Mouse (Mus musculus) thymus, adult 2 months (tissue): ENCODE data around the gene Atad1. TPM values are rescaled to one million over a fixed set of nuclear protein-coding genes. Genes with fewer than 3 reads are reported as not detected.
A peak's percentile ranks its signal among the peaks of the same experiment; 100 is the strongest.

Experiments
- DNase-seq: peaks from one replicate; pipeline ENCODE4 v3.0.0; 2021
- H3K27ac ChIP-seq: fragments of 200-500 bp; 2 replicates; pipeline ENCODE4 v1.5.1; 2012; ENCODE audit warnings: low read length, control low read depth; ENCODE audit not compliant: control insufficient read depth, insufficient read depth
- H3K27me3 ChIP-seq: fragments of 200-500 bp; 2 replicates; pipeline ENCODE4 v1.6.1; 2012; ENCODE audit warnings: mild to moderate bottlenecking, low read length, moderate library complexity, mixed read lengths; ENCODE audit not compliant: control insufficient read depth, insufficient read depth
- H3K36me3 ChIP-seq: fragments of 200-500 bp; 2 replicates; pipeline ENCODE4 v1.6.1; 2012; ENCODE audit warnings: mild to moderate bottlenecking, low read length, moderate library complexity; ENCODE audit not compliant: control insufficient read depth, insufficient read depth
- H3K4me1 ChIP-seq: fragments of 200-500 bp; replicated peaks from 2 replicates; pipeline ENCODE4 v1.6.1; 2012; ENCODE audit warnings: low read length; ENCODE audit not compliant: control insufficient read depth, insufficient read depth
- H3K4me3 ChIP-seq: fragments of 200-500 bp; 2 replicates; pipeline ENCODE4 v1.5.1; 2012; ENCODE audit warnings: mild to moderate bottlenecking, low read length, control low read depth, moderate library complexity; ENCODE audit not compliant: control insufficient read depth, insufficient read depth
- CTCF ChIP-seq: fragments of 200-500 bp; IDR thresholded peaks from 2 replicates; pipeline ENCODE4 v1.5.1; 2012; ENCODE audit warnings: mild to moderate bottlenecking, control low read depth, low read length, moderate library complexity, borderline replicate concordance; ENCODE audit not compliant: control insufficient read depth, poor library complexity, insufficient read depth; ENCODE audit errors: extremely low read depth
- POLR2A ChIP-seq: fragments of 200-500 bp; IDR thresholded peaks from 2 replicates; pipeline ENCODE4 v1.6.1; 2012; ENCODE audit warnings: mild to moderate bottlenecking, low read length, control low read depth, moderate library complexity; ENCODE audit not compliant: control insufficient read depth, poor library complexity, insufficient read depth; ENCODE audit errors: extremely low read depth
- WGBS: fragments of 180-500 bp; shearing (Covaris S2); methylation state at CpG from one replicate; pipeline ENCODE4 v1.1.7; 2018; 5-methylcytosine and 5-hydroxymethylcytosine counted together
- polyA plus RNA-seq: library from polyadenylated mRNA; depleted of rRNA; stranded (reverse); fragments of >200 nt; gene quantifications from 2 replicates; pipeline ENCODE4 v1.2.3, GENCODE M21; 2012

The Atad1 gene
- polyA plus RNA-seq, 1 experiment = 17.7 TPM

DNA sequence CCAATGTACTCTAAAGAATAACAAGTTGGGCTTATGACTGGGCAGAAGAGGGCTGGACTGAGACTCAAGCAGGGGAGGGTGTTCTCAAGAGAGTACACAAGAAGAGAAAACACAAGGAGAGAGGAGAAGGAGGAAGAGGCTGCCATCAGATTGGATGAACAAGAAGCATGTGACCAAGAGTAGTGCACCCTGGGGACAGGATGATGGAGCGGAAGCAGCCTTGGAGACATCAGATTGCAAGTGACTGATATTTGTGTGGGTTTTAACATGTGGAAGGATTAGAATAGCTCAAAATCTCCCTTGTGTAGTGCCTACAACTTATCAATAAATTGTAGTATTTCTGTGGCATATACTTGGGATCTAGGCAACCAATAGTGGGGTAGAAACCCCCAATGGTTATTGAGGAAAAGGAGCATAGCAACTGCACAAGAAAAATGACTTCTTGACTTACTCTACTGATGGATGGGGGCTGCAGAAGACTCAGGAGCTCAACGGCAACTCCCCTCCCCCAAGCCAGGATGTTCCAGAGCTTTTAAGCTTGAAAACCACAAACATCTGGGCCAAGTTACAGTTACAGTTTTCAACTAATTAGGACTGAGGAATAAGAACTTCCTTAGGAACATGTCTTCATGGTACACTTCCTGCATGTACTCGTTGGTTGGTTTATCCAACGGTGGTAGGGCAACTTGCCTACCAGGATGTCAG is 1.2 kb upstream of the Atad1 start:
- TF ChIP-seq CTCF (no peak), POLR2A (no peak)
- H3K4me3 ChIP-seq = no peak overlapping the region
- peak; percentile 65 for DNase-seq
- 9% methylated on average over 4 of the region's 4 CpGs for WGBS
- H3K4me1 ChIP-seq = peaks cover 12% of the 10 kb centered on the region
- no peaks in the 10 kb centered on the region for H3K36me3 ChIP-seq
- H3K27ac ChIP-seq = peak overlapping the region; percentile 84
- H3K27me3 ChIP-seq = no peaks in the 10 kb centered on the region

DNA sequence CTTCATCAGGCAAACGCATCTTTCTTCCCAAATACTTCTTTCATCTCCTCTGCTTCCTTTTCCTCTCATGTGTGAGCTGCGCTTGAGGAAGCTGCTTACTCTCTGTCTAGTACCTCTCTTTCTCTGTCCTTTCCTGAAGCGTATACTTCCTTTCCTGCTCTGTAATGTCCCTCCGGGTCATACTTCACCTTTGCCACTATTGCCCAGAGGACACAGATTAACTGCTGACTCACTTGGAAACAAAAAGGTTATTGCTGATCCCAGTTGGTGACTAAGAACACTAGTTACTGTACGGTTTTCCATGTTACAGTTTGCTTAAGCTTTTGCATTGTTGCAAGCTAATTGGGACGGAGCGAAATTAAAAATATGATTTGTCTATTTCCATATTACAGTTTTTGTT is 1.7 kb downstream of the Atad1 start:
- TF ChIP-seq POLR2A (no peak), CTCF (no peak)
- H3K27me3 ChIP-seq = no peaks in the 10 kb centered on the region
- 64% methylated on average over 7 of the region's 7 CpGs for WGBS
- no peak for DNase-seq
- no peaks in the 10 kb centered on the region for H3K36me3 ChIP-seq
- no peak overlapping the region for H3K27ac ChIP-seq
- peaks cover 12% of the 10 kb centered on the region for H3K4me1 ChIP-seq
- no peak overlapping the region for H3K4me3 ChIP-seq

DNA sequence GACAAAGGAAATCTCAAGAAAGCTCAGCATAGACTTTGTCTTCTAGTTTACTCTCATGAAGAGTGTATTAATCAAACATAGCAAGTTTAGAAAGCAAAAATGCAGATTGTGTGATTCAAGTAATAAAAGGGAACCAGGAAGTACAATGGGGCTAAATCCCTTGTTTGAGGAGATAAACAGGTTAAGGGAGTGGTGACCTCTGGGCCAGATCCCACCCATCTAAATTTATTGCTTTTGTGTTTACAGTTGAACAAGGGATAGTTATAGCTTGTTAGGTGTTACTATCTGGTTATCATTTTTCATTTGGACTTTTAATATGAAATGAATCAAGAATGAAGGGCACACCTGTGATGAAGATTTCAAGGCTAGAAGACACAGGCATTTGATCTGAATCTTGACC is 6.7 kb downstream of the Atad1 start:
- Histone ChIP-seq H3K27ac (no peak overlapping the region), H3K36me3 (no peaks in the 10 kb centered on the region), H3K4me3 (no peak overlapping the region), H3K27me3 (no peaks in the 10 kb centered on the region), H3K4me1 (peaks cover 8% of the 10 kb centered on the region)
- TF ChIP-seq POLR2A (no peak), CTCF (no peak)
- no peak for DNase-seq

DNA sequence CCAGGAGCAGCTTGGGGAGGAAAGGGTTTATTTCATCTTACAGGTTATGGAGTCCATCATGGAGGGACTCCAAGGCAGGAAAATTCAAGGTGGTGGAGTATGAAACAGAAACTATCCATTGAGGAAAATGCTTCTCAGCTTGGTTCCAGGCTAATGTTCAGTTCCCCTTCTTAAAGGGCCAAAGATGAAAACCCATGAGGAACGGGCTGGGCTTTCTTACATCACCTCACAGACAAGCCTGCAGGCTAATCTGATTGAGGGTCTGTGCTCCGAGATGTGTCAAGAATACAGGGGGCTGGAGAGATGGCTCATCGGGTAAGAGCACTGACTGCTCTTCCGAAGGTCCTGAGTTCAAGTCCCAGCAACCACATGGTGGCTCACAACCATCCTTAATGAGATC is 9.8 kb downstream of the Atad1 start:
- peaks cover 19% of the 10 kb centered on the region for H3K4me1 ChIP-seq
- WGBS = 93% methylated on average over 4 of the region's 4 CpGs

DNA sequence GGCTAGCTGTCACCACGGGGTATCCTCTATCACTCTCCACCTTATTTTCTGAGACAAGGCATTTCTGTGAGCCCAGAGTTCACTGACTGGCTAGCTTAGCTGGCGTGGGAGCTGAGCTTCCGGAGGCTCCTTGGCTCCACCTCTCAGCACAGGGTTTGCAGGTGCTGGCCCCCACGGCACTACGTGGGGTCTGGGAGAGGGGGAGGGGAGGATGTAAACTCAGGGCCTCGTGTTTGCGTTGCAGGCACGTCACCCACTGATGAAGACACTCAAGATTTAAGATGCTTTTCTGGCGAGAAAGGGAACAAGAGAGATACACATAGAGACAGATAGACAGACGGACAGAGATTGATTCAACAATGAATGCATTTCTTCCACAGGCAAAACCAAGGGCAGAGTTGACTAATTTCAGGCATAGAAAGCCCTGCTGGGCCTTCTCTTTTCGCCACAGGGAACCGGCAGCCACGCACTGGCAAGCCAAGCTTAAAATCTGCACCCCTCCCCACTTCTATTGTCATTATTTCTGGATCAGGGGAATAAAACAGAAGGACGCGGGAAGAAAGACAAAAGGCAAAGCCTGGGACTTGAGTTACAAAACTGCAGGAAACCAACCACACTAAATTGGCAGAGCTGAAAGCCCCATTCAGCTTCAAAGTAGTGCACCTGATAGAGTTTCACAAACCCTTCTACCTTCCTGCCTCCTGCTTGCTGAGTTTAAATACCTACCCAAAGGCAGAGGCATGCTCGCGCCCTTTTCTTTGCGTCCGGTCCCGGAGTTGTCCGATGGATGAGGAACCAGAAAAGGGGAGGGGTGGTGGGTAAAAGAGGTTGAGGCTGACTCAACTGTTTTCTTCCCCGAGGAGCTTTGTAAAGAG is 12.9 kb downstream of the Atad1 start:
- Histone ChIP-seq H3K27ac (peak overlapping the region; percentile 99), H3K4me1 (peaks cover 20% of the 10 kb centered on the region), H3K27me3 (no peaks in the 10 kb centered on the region), H3K4me3 (peak overlapping the region; percentile 12; the same call in 1 of the 2 replicates), H3K36me3 (no peaks in the 10 kb centered on the region)
- TF ChIP-seq CTCF (no peak), POLR2A (0 out of 2 replicates have a peak, but pooled peaks have one; percentile 20)
- DNase-seq = peak; percentile 81
- 10% methylated on average over 22 of the region's 22 CpGs for WGBS

More for the DNA sequence above, 9.8 kb downstream of the Atad1 start:
- TF ChIP-seq CTCF (no peak), POLR2A (no peak)
- no peak overlapping the region for H3K27ac ChIP-seq
- DNase-seq = no peak
- H3K27me3 ChIP-seq = no peaks in the 10 kb centered on the region
- no peak overlapping the region for H3K4me3 ChIP-seq
- no peaks in the 10 kb centered on the region for H3K36me3 ChIP-seq

DNA sequence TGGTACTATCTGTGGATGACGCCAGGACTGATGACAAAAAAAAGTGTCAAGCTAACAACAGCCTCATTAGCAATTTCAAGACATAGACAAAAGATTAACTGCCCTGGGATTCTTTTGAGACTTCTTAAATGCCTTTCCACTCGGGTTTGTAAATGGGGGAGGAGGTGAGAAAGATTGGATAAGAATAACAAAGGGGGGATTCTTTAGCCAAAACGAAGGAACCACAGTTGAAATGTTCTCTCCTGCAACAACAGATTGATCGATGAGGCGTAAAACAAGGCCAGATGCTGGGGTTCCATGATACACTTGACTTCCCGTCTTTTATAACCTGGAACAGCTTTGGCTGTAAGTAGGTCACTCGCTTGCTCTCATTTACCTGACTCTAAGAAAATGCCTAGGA is 15.8 kb downstream of the Atad1 start:
- WGBS = 85% methylated on average over 7 of the region's 7 CpGs
- no peak for DNase-seq
- Histone ChIP-seq H3K27ac (no peak overlapping the region), H3K4me3 (no peak overlapping the region), H3K4me1 (peaks cover 20% of the 10 kb centered on the region), H3K27me3 (no peaks in the 10 kb centered on the region), H3K36me3 (no peaks in the 10 kb centered on the region)
- TF ChIP-seq CTCF (no peak), POLR2A (no peak)

DNA sequence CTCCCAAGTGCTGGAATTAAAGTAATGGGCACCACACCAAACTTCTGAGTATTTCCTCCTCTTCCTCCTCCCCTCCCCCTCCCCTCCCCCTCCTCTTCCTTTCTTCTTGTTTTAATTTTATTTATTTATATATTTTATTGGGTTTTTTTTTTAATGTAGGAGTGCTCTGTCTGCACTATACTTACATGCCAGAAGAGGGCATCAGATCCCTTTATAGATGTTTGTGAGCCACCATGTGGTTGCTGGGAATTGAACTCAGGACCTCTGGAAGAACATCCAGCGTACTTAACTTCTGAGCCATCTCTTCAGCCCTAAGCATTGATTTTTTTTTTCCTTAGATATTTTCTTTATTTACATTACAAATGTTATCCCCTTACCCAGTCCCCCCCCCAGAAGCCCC is 19.3 kb downstream of the Atad1 start:
- H3K27me3 ChIP-seq = no peaks in the 10 kb centered on the region
- H3K4me3 ChIP-seq = no peak overlapping the region
- 100% methylated on average over 1 of the region's 1 CpGs for WGBS
- TF ChIP-seq CTCF (no peak), POLR2A (no peak)
- no peak overlapping the region for H3K27ac ChIP-seq
- no peaks in the 10 kb centered on the region for H3K36me3 ChIP-seq
- no peak for DNase-seq
- H3K4me1 ChIP-seq = peaks cover 4% of the 10 kb centered on the region; the same call in 1 of the 2 replicates
